27 mouse cellular contexts compared by ENCODE assay signal in genomic region chr7:6367185-6367584, GRCm38 (mm10). TPM values are rescaled to one million over a fixed set of nuclear protein-coding genes. Genes with fewer than 3 reads are reported as not detected.
DNase-seq lines count a peak whose midpoint lies in the region; ATAC-seq and TF ChIP-seq lines count a peak whose summit lies in the region.
"Had no signal": no experiment of that assay in that cellular context is flagged by ENCODE, and none has a peak within 500 bp of the region (broad histone marks: within the 10 kb centered on the region; RNA-seq: fewer than 3 reads in every experiment).

No protein-coding gene starts in this region.

- no peaks in the 10 kb centered on the region for H3K9me3 ChIP-seq in liver, embryonic 11.5 days (ENCODE audit: control insufficient read depth, low read length)
- H3K9me3 ChIP-seq in liver, embryonic 14.5 days (ENCODE audit: control insufficient read depth, low read length) = no peaks in the 10 kb centered on the region
- H3K9me3 ChIP-seq in liver, postnatal 0 days (ENCODE audit: low read length) = no peaks in the 10 kb centered on the region
- H3K9me3 ChIP-seq: embryonic facial prominence, embryonic 12.5 days; embryonic facial prominence, embryonic 15.5 days; G1E; heart, embryonic 10.5 days; heart, embryonic 13.5 days had no signal

- no peak for TF ChIP-seq CTCF in liver, embryonic 14.5 days (IDR thresholded peaks at IDR 0.05; ENCODE audit: low read depth)
- TF ChIP-seq CTCF in liver, postnatal 0 days (IDR thresholded peaks at IDR 0.05; ENCODE audit: low read depth) = no peak

- H3K27me3 ChIP-seq in liver, embryonic 11.5 days (replicated peaks; ENCODE audit: control insufficient read depth, insufficient read depth, low read length) = no peaks in the 10 kb centered on the region
- no peaks in the 10 kb centered on the region for H3K27me3 ChIP-seq in liver, embryonic 14.5 days (ENCODE audit: control insufficient read depth, insufficient read depth, low read length)
- no peaks in the 10 kb centered on the region for H3K27me3 ChIP-seq in liver, postnatal 0 days (ENCODE audit: insufficient read depth, low read length)
- H3K27me3 ChIP-seq: embryonic facial prominence, embryonic 12.5 days; embryonic facial prominence, embryonic 15.5 days; heart, embryonic 13.5 days had no signal

- peak overlapping the region; percentile 70 for H3K27ac ChIP-seq in liver, embryonic 11.5 days (ENCODE audit: low read depth, low read length)
- H3K27ac ChIP-seq in liver, embryonic 14.5 days = peak overlapping the region; percentile 75
- 0 out of 2 replicates have a peak overlapping the region, but pooled peaks have one; percentile 44 for H3K27ac ChIP-seq in liver, postnatal 0 days (ENCODE audit: low read depth)
- H3K27ac ChIP-seq: embryonic facial prominence, embryonic 12.5 days; embryonic facial prominence, embryonic 15.5 days; heart, adult 2 months; heart, embryonic 10.5 days; heart, embryonic 13.5 days; hindbrain, embryonic 14.5 days; hindbrain, postnatal 0 days had no signal

- WGBS in liver, embryonic 11.5 days = 56% methylated on average over 5 of the region's 5 CpGs
- 20% methylated on average over 5 of the region's 5 CpGs for WGBS in liver, embryonic 14.5 days (ENCODE audit: insufficient replicate concordance)
- WGBS in liver, postnatal 0 days (ENCODE audit: insufficient replicate concordance) = 49% methylated on average over 5 of the region's 5 CpGs

- no peak overlapping the region for H3K9ac ChIP-seq in liver, embryonic 11.5 days (ENCODE audit: low read depth, low read length)
- H3K9ac ChIP-seq in liver, embryonic 14.5 days (replicated peaks) = no peak overlapping the region
- H3K9ac ChIP-seq in liver, postnatal 0 days (replicated peaks) = no peak overlapping the region
- H3K9ac ChIP-seq: embryonic facial prominence, embryonic 12.5 days; embryonic facial prominence, embryonic 15.5 days; heart, embryonic 13.5 days; hindbrain, embryonic 14.5 days had no signal

- H3K4me3 ChIP-seq in liver, embryonic 11.5 days (ENCODE audit: low read depth, low read length) = no peak overlapping the region
- H3K4me3 ChIP-seq in liver, embryonic 14.5 days (ENCODE audit: insufficient read depth in 1 of 2, low read depth in 2 of 2, low read length in 2 of 2) = no peak overlapping the region
- no peak overlapping the region for H3K4me3 ChIP-seq in liver, postnatal 0 days (ENCODE audit: low read depth, low read length)
- H3K4me3 ChIP-seq: embryonic facial prominence, embryonic 12.5 days; embryonic facial prominence, embryonic 15.5 days; heart, adult 2 months; heart, embryonic 10.5 days; heart, embryonic 13.5 days had no signal

- peak overlapping the region; percentile 2; the same call in 1 of the 2 replicates for H3K4me2 ChIP-seq in liver, embryonic 11.5 days
- H3K4me2 ChIP-seq in liver, embryonic 14.5 days (ENCODE audit: low read depth) = peak overlapping the region; percentile 47
- H3K4me2 ChIP-seq in liver, postnatal 0 days (ENCODE audit: low read depth, low read length) = no peak overlapping the region
- H3K4me2 ChIP-seq: embryonic facial prominence, embryonic 12.5 days; embryonic facial prominence, embryonic 15.5 days; heart, embryonic 13.5 days; hindbrain, embryonic 14.5 days had no signal

- ATAC-seq in liver, embryonic 11.5 days (replicated peaks; ENCODE audit: low FRiP score) = peak; percentile 11; the same call in 1 of the 2 replicates
- peak; percentile 18 for ATAC-seq in liver, embryonic 14.5 days (ENCODE audit: insufficient read depth)
- peak; percentile 2; the same call in 1 of the 2 replicates for ATAC-seq in liver, postnatal 0 days
- ATAC-seq: forebrain, embryonic 14.5 days; hindbrain, postnatal 0 days had no signal

- TF ChIP-seq EP300 in liver, embryonic 14.5 days (IDR thresholded peaks at IDR 0.05; ENCODE audit: low read depth) = peak; percentile 76
- peak; percentile 65; the same call in 1 of the 2 replicates for TF ChIP-seq EP300 in liver, postnatal 0 days (IDR thresholded peaks at IDR 0.05; ENCODE audit: low read depth)

- no peaks in the 10 kb centered on the region for H3K36me3 ChIP-seq in liver, embryonic 11.5 days (ENCODE audit: control insufficient read depth, insufficient read depth, low read length)
- no peaks in the 10 kb centered on the region for H3K36me3 ChIP-seq in liver, embryonic 14.5 days (replicated peaks; ENCODE audit: control insufficient read depth, insufficient read depth, low read depth)
- H3K36me3 ChIP-seq in liver, postnatal 0 days (replicated peaks; ENCODE audit: insufficient read depth, low read length) = 0 out of 2 replicates have a peak, but pooled peaks cover 1% of the 10 kb centered on the region
- H3K36me3 ChIP-seq: embryonic facial prominence, embryonic 12.5 days; embryonic facial prominence, embryonic 15.5 days; heart, embryonic 10.5 days had no signal

- peak; percentile 46 for DNase-seq in c-Kit-positive CD71-positive TER-119-negative erythroid progenitor cells, embryonic 14.5 days (ENCODE audit: low read depth)
- DNase-seq in liver, embryonic 11.5 days (ENCODE audit: low spot score) = no peak
- peak; percentile 42 to 60 (median 53) for DNase-seq in liver, embryonic 14.5 days (ENCODE audit: low read depth in 3 of 3, low spot score in 3 of 3)
- no peak for DNase-seq in liver, postnatal 0 days
- DNase-seq in testis, postnatal 14 days (ENCODE audit: low spot score) = no peak
- no peak for DNase-seq in testis, postnatal 10 days (ENCODE audit: low spot score)
- DNase-seq in lung, postnatal 10 days = no peak
- no peak for DNase-seq in urinary bladder, postnatal 10 days (ENCODE audit: low spot score)
- DNase-seq: adrenal gland, adult 2 months; adrenal gland, postnatal 14 days; B cell, adult 2 months; cerebellum, adult 11 months; cerebellum, adult 2 months; cerebellum, adult 9-11 months; cerebellum, postnatal 25 days; gastrocnemius, postnatal 25 days; heart, adult 2 months; heart, postnatal 14 days; heart, postnatal 4 days had no signal

- H3K4me1 ChIP-seq in liver, embryonic 11.5 days (replicated peaks; ENCODE audit: control insufficient read depth, insufficient read depth, low read length) = peaks cover 7% of the 10 kb centered on the region
- H3K4me1 ChIP-seq in liver, embryonic 14.5 days (replicated peaks; ENCODE audit: control insufficient read depth in 2 of 2, insufficient read depth in 2 of 2, low read length in 1 of 2) = peaks cover 26 to 28% of the 10 kb centered on the region in 2 experiments
- peaks cover 12% of the 10 kb centered on the region for H3K4me1 ChIP-seq in liver, postnatal 0 days (ENCODE audit: insufficient read depth)

RNA-seq across cellular contexts. Expression of gene Zfp78, which starts 4.1 kb away (rescaled TPM):
- polyA plus RNA-seq in liver, embryonic 11.5 days (2014; fragmentation: Nextera tagmentation; extraction: Ambion mirVana) = 1.3 and 2.1 TPM in 2 replicates
- polyA plus RNA-seq in liver, embryonic 14.5 days (2012; rRNA removed) = 0.23 and 0.67 TPM in 2 replicates
- polyA plus RNA-seq in liver, embryonic 14.5 days (2014; fragmentation: Nextera tagmentation; extraction: Ambion mirVana) = 0.76 and 0.83 TPM in 2 replicates
- polyA plus RNA-seq in liver, postnatal 0 days (2015; fragmentation: Nextera tagmentation; extraction: Ambion mirVana) = 0.25 and 0.46 TPM in 2 replicates

RNA-seq across cellular contexts. Expression of gene Zfp28, which starts 15.9 kb away (rescaled TPM):
- polyA plus RNA-seq in liver, embryonic 11.5 days (2014; fragmentation: Nextera tagmentation; extraction: Ambion mirVana) = 4.7 and 5.8 TPM in 2 replicates
- polyA plus RNA-seq in liver, embryonic 14.5 days (2012; rRNA removed) = 0.63 and 1.0 TPM in 2 replicates
- 0.91 and 1.2 TPM in 2 replicates for polyA plus RNA-seq in liver, embryonic 14.5 days (2014; fragmentation: Nextera tagmentation; extraction: Ambion mirVana)
- polyA plus RNA-seq in liver, postnatal 0 days (2015; fragmentation: Nextera tagmentation; extraction: Ambion mirVana) = 0.75 and 0.86 TPM in 2 replicates

RNA-seq across cellular contexts. Expression of gene Gm3854, which starts 23.6 kb away (rescaled TPM):
- 1.3 and 1.5 TPM in 2 replicates for polyA plus RNA-seq in liver, embryonic 11.5 days (2014; fragmentation: Nextera tagmentation; extraction: Ambion mirVana)
- polyA plus RNA-seq in liver, embryonic 14.5 days (2012; rRNA removed) = 0.13 and 0.20 TPM in 2 replicates
- polyA plus RNA-seq in liver, embryonic 14.5 days (2014; fragmentation: Nextera tagmentation; extraction: Ambion mirVana) = 0.06 and 0.16 TPM in 2 replicates
- polyA plus RNA-seq in liver, postnatal 0 days (2015; fragmentation: Nextera tagmentation; extraction: Ambion mirVana) = 0.06 TPM in 1 of 2 replicates, not detected in the other
- polyA plus RNA-seq: adrenal gland, adult 2 months; G1E had no signal

RNA-seq across cellular contexts. Expression of gene Smim17, which starts 31.3 kb away (rescaled TPM):
- polyA plus RNA-seq in liver, embryonic 11.5 days (2014; fragmentation: Nextera tagmentation; extraction: Ambion mirVana) = 0.27 TPM in 1 of 2 replicates, not detected in the other
- polyA plus RNA-seq in liver, embryonic 14.5 days (2012; rRNA removed) = 0.03 and 0.42 TPM in 2 replicates
- not detected in 2 replicates for polyA plus RNA-seq in liver, embryonic 14.5 days (2014; fragmentation: Nextera tagmentation; extraction: Ambion mirVana)
- polyA plus RNA-seq in liver, postnatal 0 days (2015; fragmentation: Nextera tagmentation; extraction: Ambion mirVana) = not detected in 2 replicates
- polyA plus RNA-seq: G1E; heart, adult 2 months; heart, embryonic 13.5 days had no signal

RNA-seq across cellular contexts. Expression of gene Zfp583, which starts 36.1 kb away (rescaled TPM):
- polyA plus RNA-seq in liver, embryonic 11.5 days (2014; fragmentation: Nextera tagmentation; extraction: Ambion mirVana) = 3.8 and 4.6 TPM in 2 replicates
- polyA plus RNA-seq in liver, embryonic 14.5 days (2012; rRNA removed) = 0.73 and 0.79 TPM in 2 replicates
- polyA plus RNA-seq in liver, embryonic 14.5 days (2014; fragmentation: Nextera tagmentation; extraction: Ambion mirVana) = 0.54 and 0.88 TPM in 2 replicates
- 0.36 and 0.41 TPM in 2 replicates for polyA plus RNA-seq in liver, postnatal 0 days (2015; fragmentation: Nextera tagmentation; extraction: Ambion mirVana)

Comparison
In these comparisons a context has a peak if more than half of its experiments do, and no peak if none do; other contexts are left out.
1. DNase-seq: peak in c-Kit-positive CD71-positive TER-119-negative erythroid progenitor cells, embryonic 14.5 days (single experiment) and liver, embryonic 14.5 days (3 of 3); none in liver, embryonic 11.5 days (single experiment), liver, postnatal 0 days (single experiment), testis, postnatal 14 days (single experiment), testis, postnatal 10 days (single experiment), lung, postnatal 10 days (single experiment) and urinary bladder, postnatal 10 days (single experiment).
2. Peak in every context shown above with its lines, with median percentiles within 50 percentile points of each other: ATAC-seq and H3K27ac ChIP-seq.